Mouse (Mus musculus) CD4-positive, CD25-positive, alpha-beta regulatory T cell, adult 4 months (primary cell): ENCODE measurements around the gene Foxs1. TPM values are rescaled to one million over a fixed set of nuclear protein-coding genes. Genes with fewer than 3 reads are reported as not detected.

Experiments used
- ATAC-seq: one replicate; pipeline ENCODE4 v1.8.0; 2017
- polyA plus RNA-seq, 2 experiments: library from polyadenylated mRNA; unstranded; fragments of 100-300 nt; shearing (Covaris generic); gene quantifications; one replicate each; pipeline ENCODE4 v1.2.1; 2017

Gene Foxs1
- polyA plus RNA-seq, 2 experiments from 2014 or later, result not detected

GRCm38 (mm10) chr2:152902658-152903057, 30.4 kb downstream of the Foxs1 start:
- ATAC-seq, result no peak

DNA sequence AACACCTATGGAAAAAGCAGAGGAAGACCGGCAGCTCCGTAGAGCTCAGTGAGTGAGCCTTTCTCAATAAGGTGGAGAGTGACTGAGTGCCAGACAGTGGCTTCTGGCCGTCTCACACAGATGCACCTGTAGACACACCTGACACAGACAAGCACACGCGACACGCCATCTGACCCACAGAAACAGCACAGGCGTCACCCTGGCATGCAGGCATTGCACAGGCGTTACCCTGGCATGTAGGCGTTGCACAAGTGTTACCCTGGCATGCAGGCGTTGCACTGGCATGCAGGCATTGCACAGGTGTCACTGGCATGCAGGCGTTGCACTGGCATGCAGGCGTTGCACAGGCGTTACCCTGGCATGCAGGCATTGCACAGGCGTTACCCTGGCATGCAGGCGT, 31.7 kb downstream of the Foxs1 start:
- ATAC-seq, result no peak

- ATAC-seq, result no peak
These were observed 34.0 kb downstream of the Foxs1 start for GRCm38 (mm10) chr2:152899011-152899410.

- ATAC-seq, result no peak
These were observed 36.1 kb downstream of the Foxs1 start for GRCm38 (mm10) chr2:152896926-152897325.

- no peak for ATAC-seq
These were observed 37.2 kb downstream of the Foxs1 start for GRCm38 (mm10) chr2:152895834-152896233.

GRCm38 (mm10) chr2:152888774-152889173, 44.2 kb downstream of the Foxs1 start:
- no peak for ATAC-seq

DNA sequence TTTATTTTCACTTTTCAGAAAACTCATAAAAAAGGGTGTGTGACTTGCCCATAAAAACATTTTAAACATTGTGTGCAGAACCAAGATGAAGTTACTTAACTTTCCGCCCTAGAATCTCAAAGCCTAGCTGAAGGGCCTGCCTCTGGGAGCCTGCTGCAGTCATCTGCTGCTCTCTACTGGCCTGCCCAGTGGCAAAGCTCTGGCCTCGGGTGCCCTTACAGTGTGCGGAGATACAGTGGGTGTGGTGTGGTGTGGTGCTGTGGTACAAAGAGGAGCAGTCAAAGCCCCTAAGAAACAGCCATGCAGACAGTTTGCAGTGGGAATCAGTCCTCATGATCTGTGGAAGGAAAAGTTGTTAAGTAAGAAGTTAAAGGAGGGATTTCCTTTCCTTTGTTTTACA, 45.8 kb downstream of the Foxs1 start:
- ATAC-seq, result no peak

GRCm38 (mm10) chr2:152884101-152884645, 48.8 kb downstream of the Foxs1 start:
- ATAC-seq, result no peak

Other genes with a start within 250 kb of the Foxs1 start
- 1 to 10 TPM; 3.7 to 3.9 TPM for gene Mcts2, start 246.2 kb downstream of the Foxs1 start, polyA plus RNA-seq
- under 1 TPM; 0.75 to 0.82 TPM for gene Id1, start 197.0 kb downstream of the Foxs1 start, polyA plus RNA-seq
- under 1 TPM in 1 of 2 experiments, not detected in 1; 0.46 TPM for gene Cox4i2, start 179.0 kb downstream of the Foxs1 start, polyA plus RNA-seq
- gene Bcl2l1, start 101.5 kb downstream of the Foxs1 start, polyA plus RNA-seq, result 10 to 100 TPM; 55.5 to 75.0 TPM
- 1 to 10 TPM; 4.0 to 9.7 TPM for gene Tpx2, start 85.2 kb downstream of the Foxs1 start, polyA plus RNA-seq
- gene Mylk2, start 21.9 kb downstream of the Foxs1 start, polyA plus RNA-seq, result not detected
- under 1 TPM in 1 of 2 experiments, not detected in 1; 0.11 TPM for gene Dusp15, start 18.5 kb upstream of the Foxs1 start, polyA plus RNA-seq
- gene Ttll9, start 29.3 kb upstream of the Foxs1 start, polyA plus RNA-seq, result 1 to 10 TPM in 1 of 2 experiments, under 1 TPM in 1; 0.78 to 2.0 TPM
- gene Pdrg1, start 82.2 kb upstream of the Foxs1 start, polyA plus RNA-seq, result 100 to 1,000 TPM; 164 to 215 TPM
- gene Xkr7, start 98.6 kb upstream of the Foxs1 start, polyA plus RNA-seq, result not detected
- gene Ccm2l, start 132.7 kb upstream of the Foxs1 start, polyA plus RNA-seq, result not detected
- under 1 TPM; 0.61 to 0.67 TPM for gene Hck, start 175.3 kb upstream of the Foxs1 start, polyA plus RNA-seq
- 10 to 100 TPM; 41.1 to 62.2 TPM for gene Tm9sf4, start 228.1 kb upstream of the Foxs1 start, polyA plus RNA-seq